Mouse (Mus musculus) intestine, embryonic 14.5 days (tissue): ENCODE measurements around the gene Ms4a4b. TPM values are rescaled to one million over a fixed set of nuclear protein-coding genes. Genes with fewer than 3 reads are reported as not detected.

Experiments used
- polyA plus RNA-seq: library from polyadenylated mRNA; unstranded; fragments of >200 nt; fragmentation: Nextera tagmentation; extraction: Ambion mirVana; gene quantifications from 2 replicates; pipeline ENCODE4 v1.2.1, GENCODE M21; 2014

The Ms4a4b gene
- polyA plus RNA-seq, 1 experiment from 2014 or later: 0.08 TPM

Other genes starting within 250 kb of the Ms4a4b start
- not detected in 2 replicates for gene Ms4a13, start 246.8 kb upstream of the Ms4a4b start, polyA plus RNA-seq
- gene Ms4a12, start 211.1 kb upstream of the Ms4a4b start, polyA plus RNA-seq: 0.16 TPM in 1 of 2 replicates, not detected in the other
- not detected in 2 replicates for gene Ms4a1, start 177.3 kb upstream of the Ms4a4b start, polyA plus RNA-seq
- not detected in 2 replicates for gene Ms4a5, start 159.7 kb upstream of the Ms4a4b start, polyA plus RNA-seq
- gene Ms4a14, start 129.1 kb upstream of the Ms4a4b start, polyA plus RNA-seq: 0.09 and 0.16 TPM in 2 replicates
- gene Ms4a7, start 107.4 kb upstream of the Ms4a4b start, polyA plus RNA-seq: 2.6 and 3.5 TPM in 2 replicates
- gene Ms4a4a, start 68.0 kb upstream of the Ms4a4b start, polyA plus RNA-seq: 3.5 and 3.7 TPM in 2 replicates
- 1.3 and 1.8 TPM in 2 replicates for gene Ms4a4c, start 38.8 kb upstream of the Ms4a4b start, polyA plus RNA-seq
- gene Ms4a6c, start 25.8 kb downstream of the Ms4a4b start, polyA plus RNA-seq: 9.1 and 10.7 TPM in 2 replicates
- not detected in 2 replicates for gene Gm8369, start 42.4 kb downstream of the Ms4a4b start, polyA plus RNA-seq
- gene Ms4a6b, start 73.0 kb downstream of the Ms4a4b start, polyA plus RNA-seq: 7.7 and 8.8 TPM in 2 replicates
- gene Ms4a4d, start 93.2 kb downstream of the Ms4a4b start, polyA plus RNA-seq: 1.7 and 2.5 TPM in 2 replicates
- 4.1 and 4.7 TPM in 2 replicates for gene Ms4a6d, start 161.3 kb downstream of the Ms4a4b start, polyA plus RNA-seq
- 0.27 TPM in 1 of 2 replicates, not detected in the other for gene Ms4a2, start 180.2 kb downstream of the Ms4a4b start, polyA plus RNA-seq
- gene Ms4a3, start 197.3 kb downstream of the Ms4a4b start, polyA plus RNA-seq: not detected in 2 replicates
- gene Oosp2, start 217.0 kb downstream of the Ms4a4b start, polyA plus RNA-seq: not detected in 2 replicates
- not detected in 2 replicates for gene Oosp1, start 247.6 kb downstream of the Ms4a4b start, polyA plus RNA-seq